Mouse (Mus musculus): Measurements from ENCODE around the gene Ccdc157. TPM values are rescaled to one million over a fixed set of nuclear protein-coding genes. Genes with fewer than 3 reads are reported as not detected.
A peak's percentile ranks its signal among the peaks of the same experiment; 100 is the strongest.

Gene Ccdc157
- 10.9 and 12.3 TPM in 2 replicates for polyA plus RNA-seq (2015; fragmentation: Nextera tagmentation; extraction: Ambion mirVana)

- no peaks in the 10 kb centered on the region for H3K9me3 ChIP-seq
- H3K27ac ChIP-seq: peak within 1 kb of the TSS; percentile 87
- H3K9ac ChIP-seq: peak within 1 kb of the TSS; percentile 81
- peaks cover 41% of the 10 kb centered on the region for H3K4me1 ChIP-seq
- peaks cover 25% of the 10 kb centered on the region for H3K36me3 ChIP-seq
- 1% methylated on average over 54 of the region's 54 CpGs for WGBS
- H3K27me3 ChIP-seq: no peaks in the 10 kb centered on the region
- H3K4me3 ChIP-seq: peak within 1 kb of the TSS; percentile 90
- peak; percentile 94 for ATAC-seq (ENCODE audit: insufficient number of reproducible peaks, low FRiP score, low TSS enrichment, low read depth)
- peak within 1 kb of the TSS; percentile 79 for H3K4me2 ChIP-seq
These were observed at the start of gene Ccdc157, which contains the start of gene Sf3a1 for GRCm38 (mm10) chr11:4159808-4160708. Gene Ccdc157, minus strand, starts transcription at chr11:4160293. Gene Sf3a1, plus strand, starts transcription at chr11:4160350.

GRCm38 (mm10) chr11:4209556-4209955 lies 49.5 kb upstream of the Ccdc157 start:
- ATAC-seq (ENCODE audit: insufficient number of reproducible peaks, low FRiP score, low TSS enrichment, low read depth): no peak
- H3K27me3 ChIP-seq: no peaks in the 10 kb centered on the region
- H3K9ac ChIP-seq: no peak overlapping the region
- peaks cover 6% of the 10 kb centered on the region for H3K4me1 ChIP-seq
- no peak overlapping the region for H3K27ac ChIP-seq
- H3K4me3 ChIP-seq: no peak overlapping the region
- H3K9me3 ChIP-seq: no peaks in the 10 kb centered on the region
- 79% methylated on average over 5 of the region's 5 CpGs for WGBS
- no peak overlapping the region for H3K4me2 ChIP-seq
- H3K36me3 ChIP-seq: peaks cover 91% of the 10 kb centered on the region

GRCm38 (mm10) chr11:4207655-4208054 lies 47.6 kb upstream of the Ccdc157 start:
- peaks cover 72% of the 10 kb centered on the region for H3K36me3 ChIP-seq

GRCm38 (mm10) chr11:4206563-4206962 lies 46.5 kb upstream of the Ccdc157 start:
- H3K36me3 ChIP-seq: peaks cover 61% of the 10 kb centered on the region
- WGBS: 68% methylated on average over 6 of the region's 6 CpGs
- H3K27ac ChIP-seq: no peak overlapping the region
- H3K27me3 ChIP-seq: no peaks in the 10 kb centered on the region
- H3K9ac ChIP-seq: no peak overlapping the region
- no peak overlapping the region for H3K4me3 ChIP-seq
- no peak overlapping the region for H3K4me2 ChIP-seq
- ATAC-seq (ENCODE audit: insufficient number of reproducible peaks, low FRiP score, low TSS enrichment, low read depth): no peak
- no peaks in the 10 kb centered on the region for H3K9me3 ChIP-seq
- peaks cover 11% of the 10 kb centered on the region for H3K4me1 ChIP-seq

More at GRCm38 (mm10) chr11:4207655-4208054, 47.6 kb upstream of the Ccdc157 start:
- Histone ChIP-seq H3K9me3 (no peaks in the 10 kb centered on the region), H3K27ac (no peak overlapping the region), H3K4me1 (peaks cover 11% of the 10 kb centered on the region), H3K27me3 (no peaks in the 10 kb centered on the region), H3K4me3 (no peak overlapping the region), H3K4me2 (no peak overlapping the region), H3K9ac (no peak overlapping the region)
- 93% methylated on average over 9 of the region's 9 CpGs for WGBS
- ATAC-seq (ENCODE audit: insufficient number of reproducible peaks, low FRiP score, low TSS enrichment, low read depth): no peak

GRCm38 (mm10) chr11:4205951-4206350 lies 45.9 kb upstream of the Ccdc157 start:
- no peaks in the 10 kb centered on the region for H3K27me3 ChIP-seq
- H3K27ac ChIP-seq: no peak overlapping the region
- no peak overlapping the region for H3K4me3 ChIP-seq
- 86% methylated on average over 7 of the region's 7 CpGs for WGBS
- ATAC-seq (ENCODE audit: insufficient number of reproducible peaks, low FRiP score, low TSS enrichment, low read depth): no peak
- peaks cover 55% of the 10 kb centered on the region for H3K36me3 ChIP-seq
- H3K9me3 ChIP-seq: no peaks in the 10 kb centered on the region
- peaks cover 11% of the 10 kb centered on the region for H3K4me1 ChIP-seq
- no peak overlapping the region for H3K9ac ChIP-seq
- H3K4me2 ChIP-seq: no peak overlapping the region

- Histone ChIP-seq H3K4me2 (no peak overlapping the region), H3K27me3 (no peaks in the 10 kb centered on the region), H3K9ac (no peak overlapping the region), H3K36me3 (peaks cover 47% of the 10 kb centered on the region), H3K4me3 (no peak overlapping the region), H3K4me1 (peaks cover 11% of the 10 kb centered on the region), H3K9me3 (no peaks in the 10 kb centered on the region), H3K27ac (no peak overlapping the region)
- no peak for ATAC-seq (ENCODE audit: insufficient number of reproducible peaks, low FRiP score, low TSS enrichment, low read depth)
- WGBS: 72% methylated on average over 5 of the region's 5 CpGs
These were observed 45.1 kb upstream of the Ccdc157 start for GRCm38 (mm10) chr11:4205097-4205655.

GRCm38 (mm10) chr11:4203705-4204074 lies 43.6 kb upstream of the Ccdc157 start:
- H3K36me3 ChIP-seq: peaks cover 33% of the 10 kb centered on the region
- H3K4me2 ChIP-seq: no peak overlapping the region
- 12% methylated on average over 2 of the region's 2 CpGs for WGBS
- H3K9ac ChIP-seq: no peak overlapping the region
- H3K4me1 ChIP-seq: peaks cover 11% of the 10 kb centered on the region
- H3K4me3 ChIP-seq: no peak overlapping the region
- H3K9me3 ChIP-seq: no peaks in the 10 kb centered on the region
- ATAC-seq (ENCODE audit: insufficient number of reproducible peaks, low FRiP score, low TSS enrichment, low read depth): no peak
- H3K27me3 ChIP-seq: no peaks in the 10 kb centered on the region
- peak overlapping the region; percentile 47; the same call in 1 of the 2 replicates for H3K27ac ChIP-seq

- Histone ChIP-seq H3K4me2 (no peak overlapping the region), H3K9me3 (no peaks in the 10 kb centered on the region), H3K36me3 (peaks cover 27% of the 10 kb centered on the region), H3K4me3 (no peak overlapping the region), H3K27me3 (no peaks in the 10 kb centered on the region), H3K4me1 (peaks cover 11% of the 10 kb centered on the region), H3K27ac (peak overlapping the region; percentile 47; the same call in 1 of the 2 replicates), H3K9ac (no peak overlapping the region)
- 79% methylated on average over 12 of the region's 12 CpGs for WGBS
- ATAC-seq (ENCODE audit: insufficient number of reproducible peaks, low FRiP score, low TSS enrichment, low read depth): no peak
These were observed 43.1 kb upstream of the Ccdc157 start for GRCm38 (mm10) chr11:4202995-4203704.

- no peak for ATAC-seq (ENCODE audit: insufficient number of reproducible peaks, low FRiP score, low TSS enrichment, low read depth)
- peaks cover 17% of the 10 kb centered on the region for H3K36me3 ChIP-seq
- H3K27ac ChIP-seq: no peak overlapping the region
- no peaks in the 10 kb centered on the region for H3K9me3 ChIP-seq
- no peaks in the 10 kb centered on the region for H3K27me3 ChIP-seq
- peaks cover 16% of the 10 kb centered on the region for H3K4me1 ChIP-seq
- H3K4me2 ChIP-seq: no peak overlapping the region
- WGBS: 60% methylated on average over 11 of the region's 11 CpGs
- H3K9ac ChIP-seq: no peak overlapping the region
- H3K4me3 ChIP-seq: no peak overlapping the region
These were observed 42.0 kb upstream of the Ccdc157 start for GRCm38 (mm10) chr11:4201981-4202700.

- Histone ChIP-seq H3K27ac (no peak overlapping the region; the same call in 1 of the 2 replicates), H3K9ac (no peak overlapping the region)
- ATAC-seq (ENCODE audit: insufficient number of reproducible peaks, low FRiP score, low TSS enrichment, low read depth): no peak
These were observed 37.6 kb upstream of the Ccdc157 start for GRCm38 (mm10) chr11:4197691-4198090.

GRCm38 (mm10) chr11:4196636-4197035 lies 36.5 kb upstream of the Ccdc157 start:
- WGBS: 60% methylated on average over 8 of the region's 8 CpGs
- ATAC-seq (ENCODE audit: insufficient number of reproducible peaks, low FRiP score, low TSS enrichment, low read depth): no peak
- Histone ChIP-seq H3K4me1 (peaks cover 32% of the 10 kb centered on the region), H3K4me2 (no peak overlapping the region), H3K9ac (no peak overlapping the region), H3K36me3 (0 out of 2 replicates have a peak, but pooled peaks cover 6% of the 10 kb centered on the region), H3K27me3 (no peaks in the 10 kb centered on the region), H3K9me3 (no peaks in the 10 kb centered on the region), H3K4me3 (no peak overlapping the region), H3K27ac (no peak overlapping the region)

More at GRCm38 (mm10) chr11:4197691-4198090, 37.6 kb upstream of the Ccdc157 start:
- peaks cover 21% of the 10 kb centered on the region; the same call in 1 of the 2 replicates for H3K4me1 ChIP-seq
- H3K9me3 ChIP-seq: no peaks in the 10 kb centered on the region
- WGBS: 67% methylated on average over 1 of the region's 1 CpGs
- no peak overlapping the region for H3K4me3 ChIP-seq
- peaks cover 6% of the 10 kb centered on the region; the same call in 1 of the 2 replicates for H3K36me3 ChIP-seq
- no peak overlapping the region for H3K4me2 ChIP-seq
- H3K27me3 ChIP-seq: no peaks in the 10 kb centered on the region

Data from limb, embryonic 15.5 days (tissue).